Mouse (Mus musculus): ENCODE measurements around the gene Plekhj1. TPM values are rescaled to one million over a fixed set of nuclear protein-coding genes. Genes with fewer than 3 reads are reported as not detected.
"Not testable (repeated sequence)": the region's sequence is repeated elsewhere in the genome, so short reads cannot be mapped to it uniquely, and the experiment has no call there.

The Plekhj1 gene
- polyA plus RNA-seq, 1 experiment from 2014 or later, result 83.2 TPM

DNA sequence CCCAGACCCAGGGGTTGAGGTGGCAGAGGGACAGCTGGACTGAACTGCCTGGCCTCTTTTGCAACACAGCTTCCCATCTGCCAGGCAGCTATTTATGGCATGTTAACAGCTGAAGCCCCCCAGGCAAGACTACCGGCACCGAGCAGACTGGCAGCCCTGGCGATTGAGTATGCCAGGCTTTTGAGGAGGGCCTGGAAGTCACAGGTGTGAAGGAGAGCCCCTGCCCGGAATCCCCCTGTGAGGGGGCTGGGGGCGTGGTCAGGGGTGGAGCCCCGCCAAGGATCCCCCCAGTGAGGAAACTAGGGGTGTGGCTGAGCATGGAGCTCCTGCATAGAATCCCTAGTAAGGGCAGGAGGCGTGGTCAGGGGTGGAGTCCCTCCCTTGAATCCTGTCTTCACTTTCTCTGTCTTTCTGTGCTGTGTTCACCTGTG lies 38.5 kb upstream of the Plekhj1 start:
- no peaks in the 10 kb centered on the region for H3K36me3 ChIP-seq
- peaks cover 74% of the 10 kb centered on the region for H3K27me3 ChIP-seq (replicated peaks)
- no peak overlapping the region for H3K4me2 ChIP-seq
- no peak overlapping the region for H3K27ac ChIP-seq (ENCODE audit: poor library complexity, severe bottlenecking)
- H3K9me3 ChIP-seq (replicated peaks), result peaks cover 13% of the 10 kb centered on the region; the same call in 1 of the 2 replicates
- peaks cover 33% of the 10 kb centered on the region for H3K4me1 ChIP-seq (replicated peaks)
- no peak for ATAC-seq (ENCODE audit: insufficient number of reproducible peaks, low FRiP score)
- no peak overlapping the region for H3K9ac ChIP-seq
- WGBS, result 42% methylated on average over 7 of the region's 7 CpGs
- H3K4me3 ChIP-seq, result no peak overlapping the region

DNA sequence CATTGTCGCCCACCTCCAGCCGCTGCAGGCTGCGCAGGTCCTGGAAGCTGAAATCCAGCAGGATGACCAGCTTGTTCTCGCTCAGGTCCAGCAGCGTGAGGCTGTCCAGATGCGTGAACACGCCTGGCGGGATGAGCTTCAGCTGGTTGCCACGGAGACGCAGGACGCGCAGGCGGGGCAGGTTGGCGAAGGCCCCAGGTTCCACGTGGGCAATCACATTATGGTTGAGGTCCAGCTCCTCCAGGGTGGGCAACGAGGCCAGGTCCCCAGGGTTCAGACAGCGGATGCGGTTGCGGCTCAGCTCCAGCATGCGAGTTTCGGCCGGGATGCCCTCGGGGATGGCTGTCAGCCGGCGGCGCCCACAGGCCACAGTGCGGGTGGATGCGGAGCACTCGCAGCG lies 37.2 kb upstream of the Plekhj1 start:
- WGBS, result 48% methylated on average over 30 of the region's 30 CpGs
- Histone ChIP-seq H3K27me3 (replicated peaks) (peaks cover 61% of the 10 kb centered on the region), H3K9ac (no peak overlapping the region), H3K4me3 (peak overlapping the region; percentile 4; the same call in 1 of the 2 replicates), H3K36me3 (peaks cover 3% of the 10 kb centered on the region; the same call in 1 of the 2 replicates), H3K27ac (ENCODE audit: poor library complexity, severe bottlenecking) (no peak overlapping the region), H3K9me3 (replicated peaks) (peaks cover 13% of the 10 kb centered on the region; the same call in 1 of the 2 replicates), H3K4me1 (replicated peaks) (peaks cover 46% of the 10 kb centered on the region), H3K4me2 (no peak overlapping the region)
- no peak for ATAC-seq (ENCODE audit: insufficient number of reproducible peaks, low FRiP score)

DNA sequence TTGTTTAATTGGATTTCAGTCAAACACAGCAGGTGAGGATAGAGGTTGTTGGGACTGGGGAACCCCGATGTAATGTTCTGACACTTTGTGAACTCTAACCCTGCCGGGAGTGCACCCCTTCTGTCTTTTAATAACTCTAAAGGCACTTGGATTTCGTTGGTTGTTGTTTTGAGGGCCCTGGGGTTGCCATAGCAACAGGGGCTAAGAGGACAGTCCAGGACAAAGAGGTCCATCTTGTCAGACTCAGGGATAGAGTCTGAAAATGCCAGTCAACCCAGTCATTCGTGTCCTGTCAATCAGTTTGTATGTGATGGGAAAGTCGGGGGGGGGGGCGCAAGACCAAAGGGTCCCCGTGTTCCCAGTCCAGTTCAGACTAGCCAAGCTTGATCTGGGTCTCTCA lies 34.4 kb upstream of the Plekhj1 start:
- H3K4me1 ChIP-seq (replicated peaks), result peaks cover 63% of the 10 kb centered on the region
- H3K27ac ChIP-seq (ENCODE audit: poor library complexity, severe bottlenecking), result no peak overlapping the region
- peaks cover 13% of the 10 kb centered on the region; the same call in 1 of the 2 replicates for H3K9me3 ChIP-seq (replicated peaks)
- H3K4me3 ChIP-seq, result no peak overlapping the region
- no peak for ATAC-seq (ENCODE audit: insufficient number of reproducible peaks, low FRiP score)
- no peak overlapping the region for H3K4me2 ChIP-seq
- peaks cover 50% of the 10 kb centered on the region for H3K27me3 ChIP-seq (replicated peaks)
- H3K36me3 ChIP-seq, result peaks cover 24% of the 10 kb centered on the region
- WGBS, result 60% methylated on average over 7 of the region's 7 CpGs
- H3K9ac ChIP-seq, result no peak overlapping the region

DNA sequence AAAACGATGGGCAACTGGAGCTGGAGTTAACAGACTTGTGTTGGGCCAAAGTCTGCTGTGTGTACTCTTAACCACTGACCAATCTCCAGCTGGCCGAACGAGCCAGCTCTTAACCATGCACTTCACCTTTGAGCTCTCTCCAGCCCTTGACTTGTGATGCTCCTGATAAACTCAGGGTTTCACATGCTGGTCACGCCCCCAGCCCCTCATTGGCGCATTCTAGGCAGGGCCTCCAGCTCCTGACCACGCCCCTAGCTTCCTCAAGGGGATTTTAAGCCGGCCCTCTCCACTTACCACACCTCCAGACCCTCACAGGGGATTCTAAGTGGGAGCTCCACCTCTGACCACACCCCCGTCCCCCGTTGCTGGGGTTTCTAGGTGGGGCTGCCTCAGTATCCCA lies 32.7 kb upstream of the Plekhj1 start:
- Histone ChIP-seq H3K4me2 (0 out of 2 replicates have a peak overlapping the region, but pooled peaks have one; percentile 9), H3K4me3 (no peak overlapping the region), H3K4me1 (replicated peaks) (peaks cover 52% of the 10 kb centered on the region), H3K9me3 (replicated peaks) (peaks cover 13% of the 10 kb centered on the region; the same call in 1 of the 2 replicates), H3K27ac (ENCODE audit: poor library complexity, severe bottlenecking) (no peak overlapping the region), H3K27me3 (replicated peaks) (peaks cover 35% of the 10 kb centered on the region), H3K36me3 (peaks cover 24% of the 10 kb centered on the region), H3K9ac (no peak overlapping the region)
- no peak for ATAC-seq (ENCODE audit: insufficient number of reproducible peaks, low FRiP score)
- WGBS, result 7% methylated on average over 9 of the region's 9 CpGs

DNA sequence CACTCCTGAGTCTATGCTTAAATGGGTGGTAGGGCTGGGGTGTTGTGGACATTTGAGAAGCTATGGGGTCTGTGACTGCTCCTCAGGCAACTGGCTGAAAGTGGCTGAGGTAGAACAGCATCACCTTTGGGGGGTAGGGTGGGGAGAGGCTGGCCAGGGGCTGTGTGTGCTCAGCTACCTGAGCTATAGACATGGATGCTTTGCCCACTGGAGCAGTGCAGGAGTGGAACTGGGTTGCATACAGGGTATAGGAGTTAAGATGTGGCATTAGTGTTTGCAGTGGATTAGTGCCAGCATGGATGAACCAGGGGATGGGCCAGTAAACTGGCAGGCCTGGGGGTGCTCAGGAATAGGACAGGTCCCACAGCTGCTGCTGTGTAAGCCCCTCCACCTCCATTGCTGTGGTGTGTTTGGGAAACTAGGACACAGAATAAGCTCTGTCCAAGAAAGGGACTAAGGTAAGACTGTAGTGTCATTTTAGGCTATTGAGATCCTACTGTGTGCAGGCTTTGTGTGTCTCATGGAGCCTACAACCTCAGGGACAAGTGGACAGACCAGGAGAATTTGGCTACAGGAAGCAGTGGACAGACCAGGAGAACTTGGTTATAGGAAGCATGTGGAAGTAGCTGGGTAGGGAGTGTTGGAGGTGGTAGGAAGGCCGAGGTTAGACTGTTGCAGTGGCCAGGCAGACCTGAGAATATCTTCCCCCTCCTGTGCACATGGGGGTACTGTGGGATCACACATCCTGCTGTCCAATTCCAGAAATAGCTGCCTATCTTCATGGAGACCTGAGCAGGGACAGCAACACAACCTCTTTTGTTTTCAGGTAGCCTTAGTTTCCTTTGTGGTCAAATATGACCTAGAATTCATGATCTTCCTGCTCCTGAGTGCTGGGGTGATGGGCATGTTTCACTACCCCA lies 31.2 kb upstream of the Plekhj1 start:
- H3K4me2 ChIP-seq, result peak overlapping the region; percentile 11; the same call in 1 of the 2 replicates
- no peak overlapping the region for H3K4me3 ChIP-seq
- peaks cover 20% of the 10 kb centered on the region for H3K27me3 ChIP-seq (replicated peaks)
- H3K36me3 ChIP-seq, result peaks cover 24% of the 10 kb centered on the region
- no peak for ATAC-seq (ENCODE audit: insufficient number of reproducible peaks, low FRiP score)
- 50% methylated on average over 1 of the region's 1 CpGs for WGBS
- H3K27ac ChIP-seq (ENCODE audit: poor library complexity, severe bottlenecking), result no peak overlapping the region
- 0 out of 2 replicates have a peak overlapping the region, but pooled peaks have one; percentile 3 for H3K9ac ChIP-seq
- H3K9me3 ChIP-seq (replicated peaks), result 0 out of 2 replicates have a peak, but pooled peaks cover 5% of the 10 kb centered on the region
- peaks cover 47% of the 10 kb centered on the region for H3K4me1 ChIP-seq (replicated peaks)

DNA sequence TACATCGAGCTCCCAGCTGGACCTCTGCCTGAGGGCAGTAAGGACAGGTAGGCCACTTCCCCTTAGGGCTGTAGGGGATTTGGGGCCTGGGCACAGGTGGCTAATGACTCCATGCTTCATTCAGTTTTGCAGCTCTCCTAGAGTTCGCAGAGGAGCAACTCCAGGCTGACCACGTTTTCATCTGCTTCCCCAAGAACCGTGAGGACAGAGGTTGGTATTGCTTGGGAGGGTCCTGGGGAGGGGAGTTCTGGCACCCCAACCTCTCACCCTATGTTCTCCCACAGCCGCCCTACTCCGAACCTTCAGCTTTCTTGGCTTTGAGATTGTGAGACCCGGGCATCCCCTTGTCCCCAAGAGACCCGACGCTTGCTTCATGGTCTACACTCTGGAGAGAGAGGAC lies 30.2 kb upstream of the Plekhj1 start:
- H3K9me3 ChIP-seq (replicated peaks); H3K27ac ChIP-seq (ENCODE audit: poor library complexity, severe bottlenecking); ATAC-seq (ENCODE audit: insufficient number of reproducible peaks, low FRiP score); H3K27me3 ChIP-seq (replicated peaks): not testable (repeated sequence)
- Histone ChIP-seq H3K4me3 (peak overlapping the region; percentile 90), H3K36me3 (peaks cover 24% of the 10 kb centered on the region), H3K4me1 (replicated peaks) (peaks cover 45% of the 10 kb centered on the region), H3K9ac (peak overlapping the region; percentile 93; the same call in 1 of the 2 replicates), H3K4me2 (peak overlapping the region; percentile 99)
- 82% methylated on average over 7 of the region's 9 CpGs for WGBS

DNA sequence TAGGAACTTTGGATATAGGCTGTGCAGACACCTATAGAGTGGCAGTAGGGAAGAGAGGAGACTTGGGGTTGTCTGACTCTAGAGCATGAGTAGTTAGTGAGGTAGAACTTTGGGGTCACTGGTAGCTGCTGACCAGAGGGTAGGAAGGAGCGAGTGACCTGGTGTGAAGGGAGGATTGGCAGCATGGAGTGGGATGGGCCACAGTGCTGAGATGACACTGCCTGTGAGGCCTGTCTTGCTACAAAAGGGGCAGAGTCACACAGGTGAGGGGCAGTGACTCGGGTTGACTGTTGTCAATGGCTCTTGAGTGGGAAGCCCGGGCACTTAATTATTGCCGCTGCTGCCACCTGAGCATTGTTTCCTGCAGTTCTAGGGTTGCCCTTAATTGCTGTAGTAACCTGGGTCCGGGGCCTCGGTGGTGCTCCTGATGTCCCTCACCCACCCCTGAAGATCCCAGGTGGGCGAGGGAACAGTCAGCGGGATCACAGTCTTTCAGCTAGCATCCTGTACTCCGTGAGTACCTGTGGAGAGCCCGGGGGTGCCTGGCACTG lies 29.5 kb upstream of the Plekhj1 start:
- H3K9ac ChIP-seq, result peak overlapping the region; percentile 93
- H3K36me3 ChIP-seq, result peaks cover 24% of the 10 kb centered on the region
- ATAC-seq (ENCODE audit: insufficient number of reproducible peaks, low FRiP score), result no peak
- H3K4me1 ChIP-seq (replicated peaks), result peaks cover 45% of the 10 kb centered on the region
- peak overlapping the region; percentile 90 for H3K4me3 ChIP-seq
- H3K4me2 ChIP-seq, result peak overlapping the region; percentile 99
- no peaks in the 10 kb centered on the region for H3K9me3 ChIP-seq (replicated peaks)
- no peak overlapping the region for H3K27ac ChIP-seq (ENCODE audit: poor library complexity, severe bottlenecking)
- H3K27me3 ChIP-seq (replicated peaks), result peaks cover 3% of the 10 kb centered on the region; the same call in 1 of the 2 replicates
- WGBS, result 77% methylated on average over 10 of the region's 10 CpGs

DNA sequence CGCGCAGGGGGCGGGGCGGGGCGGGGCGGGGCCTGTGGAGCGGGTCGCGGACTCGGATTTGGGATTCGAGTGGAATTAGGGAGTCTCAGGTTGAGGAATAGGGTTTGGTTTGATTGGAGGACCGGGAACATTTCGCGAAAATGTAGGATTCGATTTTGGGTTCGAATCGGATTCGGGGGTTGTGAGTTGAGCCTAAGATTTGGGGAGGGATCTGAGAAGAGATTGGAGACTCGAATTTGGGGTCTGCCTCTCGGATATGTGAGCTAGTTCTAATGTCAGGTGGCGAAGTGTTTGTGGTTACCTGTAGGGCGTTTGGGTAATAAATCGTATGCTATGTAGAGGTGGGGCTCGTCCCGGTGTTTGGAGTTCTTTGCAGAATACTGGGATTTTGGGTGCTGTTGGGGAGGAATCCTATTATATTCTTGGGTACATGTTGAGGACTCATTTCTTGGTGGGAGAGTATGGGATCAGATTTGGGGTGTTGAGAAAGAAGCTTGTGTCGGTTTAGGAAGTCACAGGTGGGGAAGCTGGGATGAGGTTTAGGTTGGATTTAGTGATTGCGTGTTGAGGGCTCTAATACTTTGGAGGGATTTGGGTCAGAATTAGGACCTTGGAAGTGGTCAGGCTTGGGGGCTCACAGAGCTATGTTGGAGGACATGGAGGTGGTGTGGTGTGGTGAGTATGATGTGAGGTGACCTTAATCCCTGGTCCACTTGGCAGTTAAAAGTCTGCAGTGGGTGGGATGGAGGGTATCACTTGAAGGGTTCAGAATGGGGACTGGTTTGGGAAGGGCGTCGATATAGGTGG lies 28.8 kb upstream of the Plekhj1 start:
- Histone ChIP-seq H3K36me3 (peaks cover 24% of the 10 kb centered on the region), H3K27me3 (replicated peaks) (no peaks in the 10 kb centered on the region), H3K9me3 (replicated peaks) (no peaks in the 10 kb centered on the region), H3K27ac (ENCODE audit: poor library complexity, severe bottlenecking) (peak overlapping the region; percentile 94), H3K4me3 (peak overlapping the region; percentile 90), H3K4me1 (replicated peaks) (peaks cover 45% of the 10 kb centered on the region), H3K9ac (peak overlapping the region; percentile 93), H3K4me2 (peak overlapping the region; percentile 99)
- no peak for ATAC-seq (ENCODE audit: insufficient number of reproducible peaks, low FRiP score)
- 7% methylated on average over 29 of the region's 29 CpGs for WGBS

DNA sequence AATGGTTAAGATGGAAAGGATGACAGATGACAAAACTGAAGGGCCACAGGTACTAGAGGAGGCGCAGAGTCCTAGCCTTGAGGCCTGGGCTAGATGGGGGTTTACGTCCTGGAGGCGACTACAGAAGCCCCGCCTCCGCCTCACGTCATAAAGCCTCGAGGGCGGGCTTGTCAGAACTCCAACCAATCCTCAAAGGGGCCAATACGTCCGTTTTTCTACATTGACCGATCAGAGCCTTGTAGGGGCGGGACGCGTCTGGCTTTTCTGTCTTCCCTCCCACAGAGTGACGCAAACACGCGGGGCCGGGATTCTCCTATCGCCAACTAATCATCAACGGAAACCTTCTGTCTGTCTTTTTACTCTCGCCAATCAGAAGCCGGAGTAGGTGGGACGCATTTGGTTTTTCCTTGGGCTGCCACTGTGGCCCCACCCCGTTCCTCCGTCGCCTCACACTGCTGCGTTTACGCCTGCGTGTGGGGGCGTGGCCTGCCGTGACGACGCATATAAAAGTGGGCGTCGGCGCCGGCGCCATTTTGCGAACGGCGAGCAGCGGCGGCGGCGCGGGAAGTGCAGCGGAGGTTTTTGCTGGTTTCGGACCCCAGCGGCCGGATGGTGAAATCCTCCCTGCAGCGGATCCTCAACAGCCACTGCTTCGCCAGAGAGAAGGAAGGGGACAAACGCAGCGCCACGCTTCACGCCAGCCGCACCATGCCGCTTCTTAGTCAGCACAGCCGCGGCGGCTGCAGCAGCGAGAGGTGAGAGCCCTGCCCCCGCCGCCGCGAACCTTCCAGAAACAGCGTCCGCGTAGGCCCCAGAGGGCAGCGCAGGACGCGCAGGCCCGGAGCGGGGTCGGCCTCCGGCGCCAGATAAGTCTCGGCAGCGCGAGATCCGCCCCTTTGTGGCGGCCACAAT lies 28.0 kb upstream of the Plekhj1 start, which contains the start of gene Oaz1:
Gene Oaz1, plus strand, starts transcription at position 506 of the 912 bp plus-strand sequence.
- peak within 1 kb of the TSS; percentile 90 for H3K4me3 ChIP-seq
- no peaks in the 10 kb centered on the region for H3K9me3 ChIP-seq (replicated peaks)
- H3K27me3 ChIP-seq (replicated peaks), result no peaks in the 10 kb centered on the region
- H3K4me1 ChIP-seq (replicated peaks), result peaks cover 37% of the 10 kb centered on the region
- peaks cover 24% of the 10 kb centered on the region for H3K36me3 ChIP-seq
- under 1% methylated on average over 82 of the region's 82 CpGs for WGBS
- H3K9ac ChIP-seq, result peak within 1 kb of the TSS; percentile 93
- peak within 1 kb of the TSS; percentile 99 for H3K4me2 ChIP-seq
- ATAC-seq (ENCODE audit: insufficient number of reproducible peaks, low FRiP score), result peak; percentile 97
- peak within 1 kb of the TSS; percentile 94 for H3K27ac ChIP-seq (ENCODE audit: poor library complexity, severe bottlenecking)

DNA sequence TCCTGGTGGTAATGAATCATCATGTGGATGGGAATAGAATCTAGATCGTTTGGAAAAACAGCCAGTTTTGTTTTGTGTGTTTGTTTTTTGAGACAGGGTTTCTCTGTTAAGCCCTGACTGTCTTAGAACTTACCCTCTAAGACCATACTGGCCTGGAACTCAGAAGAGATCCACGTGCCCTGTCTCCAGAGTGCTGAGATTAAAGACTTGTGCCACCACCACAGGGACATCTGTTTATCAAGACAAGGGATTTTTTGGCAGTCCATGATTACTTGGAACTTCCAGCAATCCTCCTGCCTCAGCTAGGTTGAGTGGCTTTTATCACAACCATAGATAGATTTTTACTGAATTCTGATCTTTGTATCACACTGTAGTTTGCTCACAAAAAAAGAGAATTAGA lies 26.4 kb upstream of the Plekhj1 start:
- no peaks in the 10 kb centered on the region for H3K27me3 ChIP-seq (replicated peaks)
- no peak overlapping the region for H3K27ac ChIP-seq (ENCODE audit: poor library complexity, severe bottlenecking)
- 73% methylated on average over 2 of the region's 2 CpGs for WGBS
- peaks cover 22% of the 10 kb centered on the region for H3K4me1 ChIP-seq (replicated peaks)
- ATAC-seq (ENCODE audit: insufficient number of reproducible peaks, low FRiP score), result no peak
- H3K9ac ChIP-seq, result no peak overlapping the region
- H3K4me2 ChIP-seq, result no peak overlapping the region
- H3K4me3 ChIP-seq, result no peak overlapping the region
- peaks cover 13% of the 10 kb centered on the region for H3K36me3 ChIP-seq
- no peaks in the 10 kb centered on the region for H3K9me3 ChIP-seq (replicated peaks)

All from heart, embryonic 12.5 days (tissue).